Mouse (Mus musculus) CD4-positive, CD25-positive, alpha-beta regulatory T cell, adult 2 months (primary cell): ENCODE data around the gene Camsap2.

ENCODE experiments used
- DNase-seq: peaks from one replicate; pipeline ENCODE4 v3.0.0-alpha.2; 2012; ENCODE audit warnings: low read depth, low spot score

Camsap2 gene

GRCm38 (mm10) chr1:136345454-136346372 lies at the start of gene Camsap2:
Gene Camsap2, minus strand, starts transcription at chr1:136346104.
- DNase-seq, result peak; percentile 96

- no peak for DNase-seq
These were observed 49.2 kb upstream of the Camsap2 start for GRCm38 (mm10) chr1:136395073-136395472.

GRCm38 (mm10) chr1:136394506-136394905 lies 48.6 kb upstream of the Camsap2 start:
- peak; percentile 49 for DNase-seq

DNA sequence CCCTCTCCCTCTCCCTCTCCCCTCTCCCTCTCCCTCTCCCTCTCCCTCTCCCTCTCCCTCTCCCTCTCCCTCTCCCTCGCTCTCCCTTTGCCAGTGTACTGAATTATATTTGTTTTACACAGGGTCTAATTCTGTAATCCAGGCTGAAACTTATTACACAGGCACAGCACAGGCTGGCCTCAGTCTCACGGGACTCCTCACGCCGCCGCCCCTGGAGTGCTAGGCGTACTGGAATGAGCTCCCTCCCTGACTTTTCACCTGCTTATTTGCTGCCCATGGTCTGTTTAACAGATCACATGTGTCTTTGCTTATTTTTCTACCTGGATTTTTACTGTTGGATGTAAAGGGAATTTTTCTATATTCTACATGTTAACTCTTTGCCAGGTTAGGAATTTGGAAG lies 41.0 kb upstream of the Camsap2 start:
- DNase-seq, result no peak

- no peak for DNase-seq
These were observed 35.7 kb upstream of the Camsap2 start for GRCm38 (mm10) chr1:136381583-136381982.

DNA sequence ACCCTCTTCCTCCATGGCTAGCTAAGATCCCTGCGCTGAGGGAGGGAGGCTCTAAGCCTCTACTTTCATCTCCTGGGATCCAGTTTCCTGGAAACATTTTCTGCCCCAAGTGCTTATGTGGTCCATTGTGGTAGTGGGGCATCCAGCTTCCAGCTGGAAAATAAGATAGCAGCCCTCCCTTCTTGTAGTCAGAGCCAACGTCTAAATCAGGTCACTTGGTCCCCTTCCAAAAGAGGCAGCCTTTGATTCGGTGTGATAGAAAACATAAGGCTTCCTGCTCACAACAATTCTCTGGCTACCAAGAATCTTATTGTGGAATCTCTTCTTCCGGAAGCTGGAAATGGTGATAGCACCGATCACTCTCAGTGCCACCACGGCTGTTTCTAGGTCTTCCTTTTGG lies 35.3 kb upstream of the Camsap2 start:
- no peak for DNase-seq

GRCm38 (mm10) chr1:136380606-136381005 lies 34.7 kb upstream of the Camsap2 start:
- no peak for DNase-seq

- DNase-seq, result no peak
These were observed 34.3 kb upstream of the Camsap2 start for GRCm38 (mm10) chr1:136380161-136380560.

DNA sequence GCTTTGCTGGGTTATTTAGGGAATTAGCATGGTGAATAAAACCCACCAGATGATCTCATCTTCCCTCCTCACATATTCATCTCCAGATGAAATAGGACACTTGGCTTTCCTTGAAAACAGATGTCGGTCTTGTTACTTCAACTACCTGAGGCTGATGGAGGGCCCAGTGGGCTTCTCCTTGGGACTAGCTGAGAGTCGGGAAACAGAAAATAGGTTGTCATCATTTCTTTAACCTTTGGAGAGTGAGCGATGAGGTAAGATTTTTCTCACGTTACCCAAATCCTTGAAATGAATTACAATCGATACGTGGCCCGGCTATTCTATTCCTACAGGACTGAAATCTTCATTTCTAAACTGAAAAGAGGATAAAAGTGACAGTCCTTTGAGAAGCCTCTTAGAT lies 33.4 kb upstream of the Camsap2 start:
- no peak for DNase-seq

DNA sequence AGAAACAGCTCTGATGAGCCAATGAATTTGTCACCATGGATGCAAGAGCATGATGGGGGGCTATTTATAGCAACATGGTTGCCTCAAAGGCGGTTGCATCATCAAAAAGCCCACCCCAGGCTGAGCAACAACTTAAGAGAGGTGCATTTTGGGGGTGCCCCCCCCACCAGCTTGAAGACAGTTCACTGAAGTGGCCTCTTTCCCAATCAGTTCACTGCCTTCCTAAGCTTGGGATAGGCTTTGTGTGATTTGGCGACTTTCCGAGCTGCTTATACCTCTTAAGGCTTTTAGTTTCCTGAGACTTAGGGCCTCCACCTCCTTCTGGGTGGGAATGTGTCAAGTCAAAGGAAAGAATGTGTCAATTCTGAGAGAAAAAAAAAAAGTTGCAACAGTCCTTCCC lies 20.1 kb upstream of the Camsap2 start:
- DNase-seq, result no peak

- DNase-seq, result no peak
These were observed 18.8 kb upstream of the Camsap2 start for GRCm38 (mm10) chr1:136364711-136365110.

DNA sequence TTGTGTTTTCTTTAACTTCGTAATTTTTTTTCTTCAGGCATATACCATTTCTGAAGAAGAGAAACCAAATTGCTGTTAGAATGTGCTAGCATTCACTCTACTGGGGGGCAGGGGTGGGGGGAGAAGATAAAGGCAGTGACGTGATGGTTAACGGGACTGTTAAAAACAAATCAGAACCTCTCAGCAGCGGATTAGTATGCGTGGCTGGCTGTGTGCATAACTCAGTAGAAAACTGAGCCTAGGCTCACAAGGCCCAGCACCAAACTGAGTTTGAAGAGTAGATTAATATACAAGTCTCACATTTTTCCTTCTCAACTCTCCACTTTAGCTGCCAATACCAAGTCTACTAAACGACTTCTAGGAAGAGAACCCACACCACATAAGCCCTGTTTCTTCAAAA lies 17.1 kb upstream of the Camsap2 start:
- no peak for DNase-seq

GRCm38 (mm10) chr1:136362567-136362966 lies 16.7 kb upstream of the Camsap2 start:
- no peak for DNase-seq

GRCm38 (mm10) chr1:136361373-136361772 lies 15.5 kb upstream of the Camsap2 start:
- DNase-seq, result no peak

DNA sequence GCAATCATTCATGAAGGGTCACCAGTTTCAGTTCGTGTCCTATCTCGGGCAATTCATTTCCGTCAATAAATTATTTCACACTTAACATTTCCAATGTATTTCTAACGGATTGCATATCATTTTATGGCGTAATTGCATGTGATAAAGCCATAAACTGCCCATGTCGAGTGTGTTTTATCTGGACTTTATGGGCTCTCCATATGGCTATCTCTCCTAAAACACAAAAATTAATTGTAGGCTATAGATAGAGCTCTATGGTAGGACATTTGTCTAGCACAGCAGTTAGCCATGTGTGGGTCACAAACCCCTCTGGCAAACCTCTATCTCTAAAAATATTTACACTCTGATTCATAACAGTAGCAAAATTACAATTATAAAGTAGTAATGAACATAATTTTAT lies 15.0 kb upstream of the Camsap2 start:
- no peak for DNase-seq

DNA sequence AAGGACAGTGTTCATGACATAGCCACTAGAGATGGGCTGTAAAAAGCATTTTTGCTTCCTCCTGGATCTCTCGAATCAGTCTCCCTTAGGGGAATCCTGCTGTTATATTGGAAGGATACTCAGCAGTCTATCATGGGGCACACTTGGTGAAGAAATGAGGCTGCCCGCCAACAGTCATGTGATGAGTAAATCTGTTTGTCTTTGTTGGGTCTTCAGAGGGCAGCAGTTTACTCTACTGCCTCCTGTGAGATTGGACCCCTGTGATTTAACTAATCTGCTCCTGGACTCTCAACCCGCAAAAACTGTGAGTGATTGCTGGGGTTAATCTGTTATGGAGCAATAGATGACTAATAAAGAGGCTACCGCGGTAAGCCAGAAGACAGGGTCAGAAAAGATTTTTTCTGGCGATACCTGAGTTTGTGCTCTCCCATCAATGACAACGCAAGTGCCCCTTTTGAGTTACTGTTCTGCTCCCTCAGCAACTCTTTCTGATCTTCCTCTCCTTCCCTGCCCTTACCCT lies 13.0 kb upstream of the Camsap2 start:
- no peak for DNase-seq

DNA sequence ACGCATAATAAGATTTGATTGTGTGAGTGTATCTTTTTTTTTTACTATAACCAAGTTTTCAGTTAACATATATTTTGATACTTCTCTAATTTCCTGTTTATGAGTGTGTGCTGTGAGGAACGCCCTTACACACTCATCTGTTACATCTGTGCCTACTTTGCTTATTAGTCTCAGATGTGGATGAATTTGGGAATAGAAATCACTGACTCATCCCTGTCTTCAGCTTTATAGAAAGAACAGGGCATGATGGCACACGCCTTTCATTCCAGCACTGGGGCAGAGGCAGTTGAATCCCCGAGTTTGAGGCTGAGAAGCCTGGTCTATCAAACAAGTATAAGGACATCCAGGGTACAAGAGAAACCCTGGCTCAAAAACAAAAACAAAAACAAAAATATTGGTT lies 9.7 kb upstream of the Camsap2 start:
- DNase-seq, result no peak

- no peak for DNase-seq
These were observed 4.8 kb upstream of the Camsap2 start for GRCm38 (mm10) chr1:136350699-136351200.

GRCm38 (mm10) chr1:136348137-136348536 lies 2.2 kb upstream of the Camsap2 start:
- DNase-seq, result no peak

DNA sequence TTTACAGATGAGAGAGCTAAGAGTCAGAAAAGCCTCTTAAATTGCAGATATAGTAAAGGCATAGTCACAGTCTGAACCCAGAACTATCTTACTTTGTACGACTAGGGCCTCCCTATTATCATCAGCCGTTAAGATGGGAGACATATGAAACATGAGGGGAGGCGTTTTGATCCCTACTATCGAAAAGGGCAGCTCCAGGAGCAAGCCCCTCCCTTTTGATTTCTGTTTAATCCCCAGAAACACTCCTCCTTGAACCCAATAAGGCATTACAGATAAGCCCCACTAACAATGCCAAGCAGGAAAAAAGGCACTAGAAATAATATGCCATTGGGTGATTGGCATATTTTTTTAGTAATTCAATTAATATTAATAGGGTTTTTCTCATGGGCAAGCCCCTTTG lies 1.2 kb upstream of the Camsap2 start:
- no peak for DNase-seq

- DNase-seq, result peak; percentile 26
These were observed 600 bp upstream of the Camsap2 start for GRCm38 (mm10) chr1:136346373-136347035.

DNA sequence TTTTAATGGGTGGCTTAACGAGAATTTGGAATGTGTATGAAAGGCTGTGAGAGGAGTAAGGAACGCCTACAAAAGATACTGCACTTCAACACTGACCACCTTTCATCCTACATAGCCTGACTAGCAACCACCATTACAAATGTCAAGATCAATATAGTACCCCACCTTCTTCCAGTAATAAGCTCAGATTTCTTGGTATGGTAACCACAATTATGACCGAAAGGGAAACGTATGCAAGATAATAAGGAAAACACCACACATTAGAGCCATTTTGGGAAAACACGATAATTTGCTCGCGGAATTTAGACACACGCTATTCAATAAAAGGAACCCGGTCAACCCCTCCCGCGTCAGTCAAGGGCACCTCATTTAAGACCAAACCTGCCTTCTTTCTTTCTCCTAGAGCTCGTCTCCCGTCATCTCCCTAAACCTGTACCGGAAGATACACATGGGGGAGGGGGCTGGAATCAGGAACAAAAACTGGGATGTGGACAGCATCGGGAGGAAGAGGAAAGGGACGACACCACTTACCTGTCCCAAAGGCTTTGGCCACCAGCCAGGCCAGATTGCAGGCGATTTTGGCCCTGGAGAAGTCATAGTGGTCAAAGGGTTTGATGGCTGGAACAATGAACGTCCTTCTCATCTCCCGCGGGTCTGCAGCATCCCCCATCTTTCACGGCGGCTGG lies 993 bp downstream of the Camsap2 start:
- peak; percentile 33 for DNase-seq
